Mouse (Mus musculus) right cerebral cortex, postnatal 10 days (tissue): ENCODE data around the gene Qrich2.

ENCODE experiments used
- DNase-seq, 2 experiments: peaks; one replicate each; pipeline ENCODE4 v3.0.0; 2021; ENCODE audit warnings: low spot score in 2 of 2

The Qrich2 gene

GRCm38 (mm10) chr11:116445596-116446307 is 20.3 kb downstream of the Qrich2 start:
- peak; percentile 89 to 94 for DNase-seq

GRCm38 (mm10) chr11:116443935-116444334 is 22.1 kb downstream of the Qrich2 start:
- DNase-seq, result no peak

- DNase-seq, result no peak
Measured at GRCm38 (mm10) chr11:116443311-116443710, 22.7 kb downstream of the Qrich2 start.

- no peak for DNase-seq
Measured at GRCm38 (mm10) chr11:116442867-116443177, 23.2 kb downstream of the Qrich2 start.

GRCm38 (mm10) chr11:116442129-116442866 is 23.7 kb downstream of the Qrich2 start:
- no peak for DNase-seq

- DNase-seq, result no peak
Measured at GRCm38 (mm10) chr11:116440408-116441068, 25.5 kb downstream of the Qrich2 start.

- no peak for DNase-seq
Measured at GRCm38 (mm10) chr11:116439269-116440240, 26.5 kb downstream of the Qrich2 start.

GRCm38 (mm10) chr11:116437541-116437940 is 28.5 kb downstream of the Qrich2 start:
- no peak for DNase-seq

GRCm38 (mm10) chr11:116436725-116437331 is 29.2 kb downstream of the Qrich2 start:
- DNase-seq, result no peak

GRCm38 (mm10) chr11:116435992-116436724 is 29.9 kb downstream of the Qrich2 start:
- DNase-seq, result no peak

- no peak for DNase-seq
Measured at GRCm38 (mm10) chr11:116434967-116435752, 30.9 kb downstream of the Qrich2 start.

- DNase-seq, result peak; percentile 76 to 81
Measured at GRCm38 (mm10) chr11:116434287-116434966, 31.6 kb downstream of the Qrich2 start.

GRCm38 (mm10) chr11:116433356-116434286 is 32.4 kb downstream of the Qrich2 start, which contains the start of gene Ubald2:
Ubald2 (plus strand) TSS chr11:116434094.
- peak; percentile 100 for DNase-seq

- DNase-seq, result peak; percentile 64 to 66
Measured at GRCm38 (mm10) chr11:116432593-116433355, 33.3 kb downstream of the Qrich2 start.

GRCm38 (mm10) chr11:116432127-116432526 is 33.9 kb downstream of the Qrich2 start:
- DNase-seq, result no peak

- DNase-seq, result no peak
Measured at GRCm38 (mm10) chr11:116431428-116432077, 34.5 kb downstream of the Qrich2 start.
